Mouse (Mus musculus) stomach, postnatal 0 days (tissue): Measurements from ENCODE around the gene Mapt.

Experiments used
- CTCF ChIP-seq: IDR thresholded peaks from 2 replicates; pipeline ENCODE4 v1.5.1; 2016; ENCODE audit warnings: antibody characterized with exemption, low read depth, mild to moderate bottlenecking, moderate library complexity
- EP300 ChIP-seq: optimal IDR thresholded peaks from 2 replicates; pipeline ENCODE3; 2016; ENCODE audit warnings: antibody characterized with exemption

- no peak for TF ChIP-seq CTCF
- TF ChIP-seq EP300: no peak
Measured at GRCm38 (mm10) chr11:104367486-104368190, 136.4 kb downstream of the Mapt start.
